Mouse (Mus musculus) lung, postnatal 36 days (tissue): Measurements from ENCODE around the gene Ssr3.

ENCODE experiments used
- DNase-seq: peaks from one replicate; pipeline ENCODE4 v3.0.0; 2022; ENCODE audit warnings: mixed read lengths

Ssr3 gene

GRCm38 (mm10) chr3:65373594-65374182 is 18.7 kb downstream of the Ssr3 start:
- no peak for DNase-seq

- no peak for DNase-seq
Measured at GRCm38 (mm10) chr3:65372552-65372951, 19.9 kb downstream of the Ssr3 start.

- DNase-seq: no peak
Measured at GRCm38 (mm10) chr3:65367944-65368343, 24.5 kb downstream of the Ssr3 start.

- DNase-seq: no peak
Measured at GRCm38 (mm10) chr3:65365921-65366710, 26.3 kb downstream of the Ssr3 start.

GRCm38 (mm10) chr3:65365184-65365583 is 27.2 kb downstream of the Ssr3 start:
- no peak for DNase-seq

- peak; percentile 71 for DNase-seq
Measured at GRCm38 (mm10) chr3:65363438-65363837, 29.0 kb downstream of the Ssr3 start.

- no peak for DNase-seq
Measured at GRCm38 (mm10) chr3:65360163-65360969, 32.1 kb downstream of the Ssr3 start.

- no peak for DNase-seq
Measured at GRCm38 (mm10) chr3:65358841-65359240, 33.6 kb downstream of the Ssr3 start.

GRCm38 (mm10) chr3:65358275-65358674 is 34.1 kb downstream of the Ssr3 start:
- no peak for DNase-seq

- DNase-seq: peak; percentile 66
Measured at GRCm38 (mm10) chr3:65355479-65355878, 36.9 kb downstream of the Ssr3 start.

- peak; percentile 22 for DNase-seq
Measured at GRCm38 (mm10) chr3:65353263-65354037, 39.0 kb downstream of the Ssr3 start.

- no peak for DNase-seq
Measured at GRCm38 (mm10) chr3:65352278-65353127, 39.9 kb downstream of the Ssr3 start.

- DNase-seq: no peak
Measured at GRCm38 (mm10) chr3:65346176-65346575, 46.2 kb downstream of the Ssr3 start.

GRCm38 (mm10) chr3:65340173-65340951 is 52.1 kb downstream of the Ssr3 start:
- no peak for DNase-seq

GRCm38 (mm10) chr3:65337835-65338464 is 54.5 kb downstream of the Ssr3 start:
- DNase-seq: no peak
